Mouse (Mus musculus): ENCODE results near the gene Rad9b. TPM values are rescaled to one million over a fixed set of nuclear protein-coding genes. Genes with fewer than 3 reads are reported as not detected.

Gene Rad9b
- total and polyA plus RNA-seq, 3 experiments: 9.0 to 10.4 (median 10.3) TPM

DNA sequence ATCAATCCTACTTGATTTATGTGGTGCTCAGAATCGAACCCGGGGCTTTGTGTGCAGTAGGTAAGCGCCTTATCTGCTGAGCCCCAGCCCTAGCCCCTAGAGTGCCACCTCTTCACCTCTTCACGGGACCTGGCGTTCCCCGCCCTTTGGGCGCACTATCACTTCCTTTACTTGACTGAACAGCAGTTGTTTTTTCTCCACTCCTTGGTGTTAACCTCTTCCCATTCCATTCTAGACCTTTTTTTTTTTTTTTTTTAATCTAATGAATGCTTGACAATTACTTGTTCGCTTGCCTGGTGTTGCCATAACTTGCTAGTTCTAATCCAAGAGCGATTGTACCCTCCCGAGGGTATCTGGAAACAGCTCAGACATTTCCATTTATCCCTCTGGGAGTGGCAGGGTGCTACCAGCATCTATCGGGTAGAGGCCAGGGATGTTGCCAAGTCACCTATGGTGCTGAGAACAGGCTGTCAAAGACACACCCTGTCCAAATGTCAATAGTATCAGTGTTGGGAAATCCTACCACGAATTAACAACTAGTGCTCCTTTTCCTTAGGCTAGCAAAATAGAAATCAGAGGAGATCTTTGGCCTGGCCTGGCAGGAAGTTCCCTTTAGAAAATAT lies 74.1 kb downstream of the Rad9b start:
- DNase-seq (ENCODE audit: extremely low read depth): no peak
- H3K4me3 ChIP-seq (replicated peaks in 1 of 3; ENCODE audit: low read depth in 2 of 3, low read length in 2 of 3, poor library complexity in 1 of 3): no peak overlapping the region
- H3K79me2 ChIP-seq (replicated peaks; ENCODE audit: control insufficient read depth, extremely low read depth, insufficient read depth, poor library complexity, severe bottlenecking): peaks cover 6% of the 10 kb centered on the region
- peaks cover 6 to 21% of the 10 kb centered on the region in 2 experiments for H3K4me1 ChIP-seq (ENCODE audit: control insufficient read depth in 1 of 2, insufficient read depth in 2 of 2)
- dilution Hi-C loops (cut with MboI; ENCODE audit: extremely low pct_ligation_motif_present, extremely low pct_unique_long_range_greater_than_20kb, low sequenced_read_pairs) (no loop called here), in situ Hi-C loops (cut with MboI; ENCODE audit: low pct_ligation_motif_present, low pct_unique_long_range_greater_than_20kb, low sequenced_read_pairs) (no loop called here)
- no peaks in the 10 kb centered on the region for H3K9me3 ChIP-seq (replicated peaks; ENCODE audit: low read length)
- no peak overlapping the region for H3K27ac ChIP-seq (ENCODE audit: insufficient read depth, low read depth)
- no peaks in the 10 kb centered on the region for H3K36me3 ChIP-seq (replicated peaks in 1 of 2; ENCODE audit: control insufficient read depth in 1 of 2, insufficient read depth in 1 of 2, low read length in 1 of 2)
- no peaks in the 10 kb centered on the region for H3K27me3 ChIP-seq (replicated peaks)
- H3K9ac ChIP-seq (ENCODE audit: insufficient read depth, low read depth): no peak overlapping the region
- no peak overlapping the region for H3K4me2 ChIP-seq (ENCODE audit: insufficient read depth, low read depth, poor library complexity, severe bottlenecking)
- TF ChIP-seq SMC3 (IDR thresholded peaks at IDR 0.05; ENCODE audit: low read depth, low read length) (no peak), SIN3A (IDR thresholded peaks at IDR 0.05; ENCODE audit: low read length) (no peak), JUN (IDR thresholded peaks at IDR 0.05; ENCODE audit: insufficient read depth, low read depth, low read length) (no peak)

DNA sequence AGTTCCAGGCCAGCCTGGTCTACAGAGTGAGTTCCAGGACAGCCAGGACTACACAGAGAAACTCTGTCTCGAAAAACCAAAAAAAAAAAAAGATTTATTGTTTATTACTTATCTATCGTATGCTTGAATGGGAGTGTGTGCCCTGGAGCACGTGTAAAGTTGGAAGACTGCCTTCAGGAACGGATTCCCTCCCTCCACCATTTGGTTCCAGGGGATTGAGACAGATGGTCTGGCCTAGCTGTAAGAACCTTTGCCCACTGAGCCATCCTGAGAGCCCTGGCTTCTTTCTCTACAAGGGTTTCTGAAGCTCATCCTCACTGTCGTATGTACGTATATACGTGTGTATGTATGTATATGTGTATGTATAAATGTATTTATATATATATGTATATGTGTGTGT lies 75.1 kb downstream of the Rad9b start:
- no peaks in the 10 kb centered on the region for H3K9me3 ChIP-seq (replicated peaks; ENCODE audit: low read length)
- H3K4me1 ChIP-seq (ENCODE audit: control insufficient read depth in 1 of 2, insufficient read depth in 2 of 2): peaks cover 8 to 28% of the 10 kb centered on the region in 2 experiments
- H3K4me3 ChIP-seq (replicated peaks in 1 of 3; ENCODE audit: low read depth in 2 of 3, low read length in 2 of 3, poor library complexity in 1 of 3): no peak overlapping the region
- H3K36me3 ChIP-seq (replicated peaks in 1 of 2; ENCODE audit: control insufficient read depth in 1 of 2, insufficient read depth in 1 of 2, low read length in 1 of 2): no peaks in the 10 kb centered on the region
- TF ChIP-seq NELFE (IDR thresholded peaks at IDR 0.05; ENCODE audit: low read depth, low read length) (no peak), ELF1 (IDR thresholded peaks at IDR 0.05; ENCODE audit: low read depth, low read length) (no peak), RCOR1 (conservative IDR thresholded peaks at IDR 0.05; ENCODE audit: low read depth, low read length) (no peak), CHD2 (IDR thresholded peaks at IDR 0.05; ENCODE audit: low read length) (no peak), E2F4 (IDR thresholded peaks at IDR 0.05; ENCODE audit: insufficient replicate concordance, low read depth, low read length) (no peak), HCFC1 (IDR thresholded peaks at IDR 0.05; ENCODE audit: low read depth, low read length) (no peak), ETS1 (conservative IDR thresholded peaks at IDR 0.05; ENCODE audit: low read depth, low read length) (no peak), JUND (conservative IDR thresholded peaks at IDR 0.05; ENCODE audit: low read depth, low read length) (no peak), POLR2A (IDR thresholded peaks at IDR 0.05; ENCODE audit: low read depth, low read length) (no peak), EP300 (IDR thresholded peaks at IDR 0.05; ENCODE audit: low read length) (no peak), POLR2AphosphoS2 (IDR thresholded peaks at IDR 0.05; ENCODE audit: low read depth, low read length) (no peak), GABPA (IDR thresholded peaks at IDR 0.05; ENCODE audit: insufficient replicate concordance, low read depth, low read length) (no peak), CTCF (conservative IDR thresholded peaks at IDR 0.05 in 1 of 2, IDR thresholded peaks at IDR 0.05 in 1 of 2; ENCODE audit: low read depth in 2 of 2, low read length in 2 of 2) (no peak), MAFK (IDR thresholded peaks at IDR 0.05; ENCODE audit: insufficient replicate concordance, low read length) (no peak), IRF4 (IDR thresholded peaks at IDR 0.05; ENCODE audit: low read depth, low read length) (no peak), ZKSCAN1 (IDR thresholded peaks at IDR 0.05; ENCODE audit: borderline replicate concordance, low read depth, low read length) (no peak), SMC3 (IDR thresholded peaks at IDR 0.05; ENCODE audit: low read depth, low read length) (no peak), UBTF (IDR thresholded peaks at IDR 0.05; ENCODE audit: low read depth, low read length) (no peak)
- no peak for DNase-seq (ENCODE audit: extremely low read depth)
- no peak overlapping the region for H3K27ac ChIP-seq (ENCODE audit: insufficient read depth, low read depth)
- no peaks in the 10 kb centered on the region for H3K27me3 ChIP-seq (replicated peaks)
- dilution Hi-C loops (cut with MboI; ENCODE audit: extremely low pct_ligation_motif_present, extremely low pct_unique_long_range_greater_than_20kb, low sequenced_read_pairs) (no loop called here), in situ Hi-C loops (cut with MboI; ENCODE audit: low pct_ligation_motif_present, low pct_unique_long_range_greater_than_20kb, low sequenced_read_pairs) (no loop called here)
- H3K4me2 ChIP-seq (ENCODE audit: insufficient read depth, low read depth, poor library complexity, severe bottlenecking): no peak overlapping the region
- H3K79me2 ChIP-seq (replicated peaks; ENCODE audit: control insufficient read depth, extremely low read depth, insufficient read depth, poor library complexity, severe bottlenecking): no peaks in the 10 kb centered on the region
- H3K9ac ChIP-seq (ENCODE audit: insufficient read depth, low read depth): no peak overlapping the region
